Mouse (Mus musculus) left cerebral cortex, adult 18-20 months (tissue): ENCODE results near the gene Slc16a3. TPM values are rescaled to one million over a fixed set of nuclear protein-coding genes. Genes with fewer than 3 reads are reported as not detected.

Experiments
- DNase-seq, 2 experiments: peaks; one replicate each; pipeline ENCODE4 v3.0.0; 2021 to 2022; ENCODE audit warnings: low spot score in 2 of 2, mixed read lengths in 1 of 2
- total RNA-seq, 2 experiments: library from RNA; stranded (reverse); gene quantifications; 2 replicates each; pipeline ENCODE4 v1.2.3; 2021

Gene Slc16a3
- total RNA-seq, 2 experiments from 2014 or later = 3.9 to 4.0 TPM

DNA sequence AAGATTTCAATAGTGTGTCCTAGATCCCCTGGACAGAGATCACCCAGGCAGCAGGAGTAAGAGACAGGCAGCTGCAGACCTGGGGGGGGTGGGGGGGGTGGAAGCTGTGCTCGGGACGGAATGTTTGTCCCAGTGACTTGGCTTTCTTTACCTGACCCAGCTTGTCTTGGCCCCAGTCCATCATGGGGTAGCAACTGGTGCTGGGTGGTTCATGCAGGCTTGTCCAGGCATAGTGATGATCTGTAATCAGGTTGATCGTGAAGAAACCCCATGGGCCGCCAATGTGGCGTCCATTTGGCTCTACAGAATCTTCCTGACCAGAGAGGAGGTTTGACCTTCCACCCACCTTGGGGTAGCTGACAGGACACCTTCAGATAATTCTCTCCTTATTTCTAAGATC is 2.4 kb upstream of the Slc16a3 start:
- DNase-seq = no peak

DNA sequence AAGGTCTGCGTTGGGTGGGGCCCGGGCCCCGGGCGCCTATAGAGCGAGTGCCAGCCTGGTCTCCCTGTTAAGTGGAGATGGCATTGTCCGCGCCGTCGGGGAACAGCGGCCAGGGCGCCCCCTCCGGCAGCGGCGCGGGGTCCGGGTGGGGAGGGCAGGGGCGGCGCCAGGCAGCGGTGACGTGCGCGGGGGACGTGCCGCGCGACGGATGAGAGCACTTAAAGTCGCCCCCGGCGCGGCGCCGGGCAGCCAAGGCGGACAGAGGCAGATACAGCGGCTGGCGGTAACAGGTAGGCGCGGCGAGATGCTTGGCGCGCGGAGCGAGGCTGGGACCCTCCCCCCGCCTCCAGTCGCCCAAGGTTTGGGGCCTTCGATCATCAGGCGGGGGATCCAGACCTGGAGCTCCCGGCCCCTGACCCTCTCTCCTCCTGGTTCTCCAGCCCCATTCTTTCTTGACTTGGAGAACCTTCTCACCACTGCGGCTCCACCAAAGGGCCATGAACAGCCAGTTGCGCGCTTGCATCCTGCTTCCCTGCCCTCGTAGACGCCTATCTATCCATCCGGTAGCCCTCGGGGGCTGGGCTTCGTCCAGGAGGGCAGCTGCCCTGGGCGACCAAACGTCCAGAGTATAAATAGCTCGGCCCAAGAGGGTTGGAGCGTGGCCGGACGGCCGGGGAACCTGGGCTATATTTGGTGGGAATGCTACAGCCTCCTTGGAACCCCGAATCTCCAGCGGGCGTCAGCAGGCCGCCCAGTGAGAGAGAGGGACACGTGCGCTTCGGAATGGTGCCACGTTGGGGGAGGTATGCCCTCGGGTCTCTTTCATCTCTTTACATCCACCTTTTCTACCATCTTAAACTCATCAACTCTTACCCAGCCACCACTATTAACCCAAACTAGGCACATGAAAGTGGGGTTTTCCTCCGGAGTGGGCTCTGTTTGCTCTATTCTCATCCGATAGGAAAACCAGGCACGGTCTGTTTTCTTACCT is 876 bp downstream of the Slc16a3 start:
- DNase-seq = no peak

DNA sequence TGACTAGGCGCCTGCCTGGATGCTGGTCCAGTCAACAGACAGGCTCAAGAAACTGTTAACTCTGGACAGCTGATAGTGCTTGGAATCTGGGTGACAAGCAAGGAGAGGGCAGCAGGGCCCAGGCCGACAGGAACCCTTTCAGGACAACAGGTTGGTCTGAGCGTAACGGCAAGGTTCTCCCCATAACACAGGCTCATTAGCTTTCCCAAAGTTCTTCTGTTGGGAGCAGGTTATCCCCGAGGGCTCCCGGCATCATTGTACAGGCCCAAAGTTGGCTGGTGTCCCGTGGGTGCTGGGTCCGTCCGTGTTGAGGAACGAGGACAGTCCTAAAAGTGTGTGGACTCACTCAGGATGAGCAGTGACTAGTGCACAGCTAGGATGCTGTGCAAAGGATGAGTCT is 1.6 kb downstream of the Slc16a3 start:
- no peak for DNase-seq

DNA sequence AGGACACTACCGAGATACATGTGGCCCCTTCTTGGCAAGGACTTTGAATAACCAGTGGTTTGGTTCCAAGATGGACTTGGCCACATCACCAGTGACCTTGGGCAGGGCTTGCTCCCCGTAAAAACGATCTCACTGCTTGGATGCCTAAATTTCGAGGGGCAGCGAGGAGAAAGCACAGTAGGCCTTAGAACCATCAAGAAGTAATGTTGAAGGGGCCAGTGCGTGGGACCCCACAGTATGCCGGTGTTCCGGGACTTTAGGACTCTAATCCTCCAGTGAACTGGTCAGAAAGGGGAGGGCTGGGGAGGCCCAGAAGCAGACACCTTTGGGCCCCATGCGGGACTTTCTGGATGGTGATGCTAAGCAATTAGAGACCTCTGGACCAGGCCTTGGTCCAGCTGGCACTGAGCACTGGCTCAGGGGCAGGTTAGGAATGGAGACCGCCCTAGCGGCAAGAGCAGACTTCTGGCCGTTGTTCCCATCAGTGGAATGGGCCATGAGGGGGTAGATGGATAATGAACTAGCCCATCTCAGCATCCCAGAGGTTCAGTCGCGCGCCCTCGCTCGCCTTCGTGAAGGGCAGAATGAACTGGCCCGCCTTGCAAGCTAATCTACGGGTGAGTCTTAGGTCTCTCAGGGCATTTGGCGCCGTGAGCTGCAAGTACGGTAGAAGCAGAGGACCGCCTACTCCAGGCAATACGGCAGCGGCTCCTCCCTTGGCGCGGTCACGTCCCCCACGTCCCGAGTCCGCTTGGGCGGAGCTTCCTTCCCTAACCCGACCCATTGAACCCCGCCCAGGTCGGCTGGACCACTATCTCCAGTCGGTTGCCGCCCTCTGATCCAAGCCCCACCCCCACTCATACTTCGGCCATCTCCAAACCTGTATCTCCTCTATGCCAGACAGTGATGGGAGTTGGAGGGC is 2.3 kb downstream of the Slc16a3 start:
- DNase-seq = peak; percentile 69 to 77

DNA sequence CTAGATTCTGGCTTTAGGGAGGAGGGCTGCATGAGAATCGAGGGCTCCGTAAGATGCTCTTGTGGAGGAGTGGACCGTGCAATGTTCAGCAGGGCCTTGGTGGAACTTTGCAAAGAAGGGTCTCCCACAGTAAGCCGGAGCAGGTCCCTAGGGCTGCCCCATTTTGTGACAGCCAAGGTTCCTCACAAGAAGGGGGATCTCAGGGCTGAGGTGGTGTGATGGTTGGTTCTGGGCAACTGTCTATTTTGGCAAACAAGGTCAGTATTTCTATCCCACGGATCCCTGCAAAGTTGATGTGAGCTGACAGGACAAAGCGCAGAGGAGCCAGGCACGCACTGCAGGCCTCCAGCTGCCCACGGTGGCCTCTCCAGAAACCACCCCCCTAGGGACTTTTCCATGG is 3.0 kb downstream of the Slc16a3 start:
- no peak for DNase-seq

DNA sequence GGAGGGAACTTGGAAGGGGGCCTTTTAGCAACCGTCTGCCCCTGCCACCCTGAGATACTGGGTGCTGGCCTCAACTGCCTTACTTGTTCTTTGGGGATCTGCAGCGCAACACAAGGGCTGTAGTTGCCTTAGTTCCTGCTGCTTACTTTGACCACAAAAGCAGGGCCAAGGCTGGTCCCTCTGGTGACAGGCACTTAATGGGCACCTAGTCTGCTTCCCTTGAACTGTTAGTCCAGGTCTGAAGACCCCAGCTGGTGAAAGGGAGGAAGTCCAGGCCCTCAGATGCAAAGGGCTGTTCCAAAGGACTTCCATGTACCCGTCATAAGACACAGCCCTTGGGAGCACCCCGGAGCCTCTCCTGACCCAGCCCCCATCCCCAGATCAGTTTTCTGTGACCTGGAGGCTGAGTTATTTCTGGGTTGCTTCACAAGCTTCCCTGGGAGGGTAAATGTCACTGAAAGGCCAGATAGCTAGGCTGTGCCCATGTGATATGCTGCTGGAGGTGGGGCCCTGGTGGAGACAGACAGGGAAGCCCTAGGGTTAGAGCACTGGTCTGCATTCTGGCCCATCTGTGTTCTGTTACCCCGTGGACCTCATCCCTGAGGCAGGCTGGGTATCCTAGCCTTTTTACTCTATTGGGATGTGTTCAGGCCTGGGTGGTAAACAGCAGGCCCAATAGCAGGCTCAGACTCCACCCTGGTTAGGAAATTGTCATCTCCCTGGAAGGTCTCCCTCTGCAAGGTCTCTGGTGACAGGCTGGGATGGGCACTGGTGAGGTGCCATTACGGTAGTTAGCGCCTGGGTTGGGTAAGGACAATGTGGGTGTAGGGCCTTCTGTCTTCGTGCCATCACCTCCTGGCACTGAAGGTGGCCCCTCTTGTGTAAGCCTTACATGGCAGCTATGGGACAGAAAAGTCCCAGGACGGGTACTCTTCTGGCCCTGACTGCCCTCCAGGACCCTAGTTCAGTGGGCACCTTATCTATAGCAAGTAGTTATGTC is 3.8 kb downstream of the Slc16a3 start:
- no peak for DNase-seq

DNA sequence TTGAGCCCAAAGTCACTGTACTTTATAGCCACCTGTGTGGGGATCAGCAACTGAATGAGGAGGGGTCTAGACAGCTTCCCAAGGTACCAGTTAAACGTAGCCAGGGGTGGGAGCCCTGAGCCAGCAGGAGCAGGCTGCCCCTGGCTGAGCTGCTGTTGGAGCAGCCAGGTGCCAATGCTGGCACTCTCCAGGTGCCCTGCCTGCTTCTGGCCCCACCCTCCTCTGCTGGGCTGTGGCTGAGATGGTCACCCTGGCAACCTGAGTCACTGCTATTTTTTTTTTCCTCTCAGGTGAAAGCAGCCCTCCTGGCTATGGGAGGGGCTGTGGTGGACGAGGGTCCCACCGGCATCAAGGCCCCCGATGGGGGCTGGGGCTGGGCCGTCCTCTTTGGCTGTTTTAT is 6.7 kb downstream of the Slc16a3 start:
- no peak for DNase-seq

DNA sequence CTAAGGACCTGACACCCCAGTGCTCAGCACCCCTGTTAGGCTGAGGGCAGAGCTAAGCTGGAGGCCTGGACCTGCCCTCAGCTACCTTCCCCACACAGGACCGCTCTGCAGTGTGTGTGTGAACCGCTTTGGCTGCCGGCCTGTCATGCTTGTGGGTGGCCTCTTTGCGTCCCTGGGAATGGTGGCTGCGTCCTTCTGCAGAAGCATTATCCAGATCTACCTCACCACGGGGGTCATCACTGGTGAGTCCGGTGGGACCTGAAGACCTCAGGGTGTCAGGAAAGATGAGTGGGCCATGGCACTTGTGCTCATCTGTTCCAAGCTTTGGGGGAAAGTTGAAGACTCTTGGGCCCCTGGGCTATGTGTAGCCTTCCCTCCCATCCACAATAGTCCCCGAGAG is 7.4 kb downstream of the Slc16a3 start:
- no peak for DNase-seq

DNA sequence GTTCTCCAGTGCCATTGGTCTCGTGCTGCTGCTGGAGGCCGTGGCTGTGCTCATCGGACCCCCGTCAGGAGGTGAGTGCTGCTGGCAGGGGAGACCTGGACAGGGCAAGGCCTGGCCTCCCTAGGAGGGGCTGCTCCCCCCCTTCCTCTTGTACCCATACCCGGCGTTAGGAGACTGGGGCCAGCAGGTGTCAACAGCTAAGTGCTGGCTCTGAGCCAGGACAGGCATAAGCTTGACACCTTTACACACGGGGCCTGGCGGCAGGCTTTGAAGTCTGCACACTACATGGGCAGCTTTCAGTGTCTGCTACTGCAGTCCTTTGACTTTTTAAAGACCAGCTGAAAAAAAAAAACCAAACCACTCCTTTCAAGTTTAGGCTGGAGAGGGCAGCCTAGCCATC is 8.8 kb downstream of the Slc16a3 start:
- DNase-seq = no peak

DNA sequence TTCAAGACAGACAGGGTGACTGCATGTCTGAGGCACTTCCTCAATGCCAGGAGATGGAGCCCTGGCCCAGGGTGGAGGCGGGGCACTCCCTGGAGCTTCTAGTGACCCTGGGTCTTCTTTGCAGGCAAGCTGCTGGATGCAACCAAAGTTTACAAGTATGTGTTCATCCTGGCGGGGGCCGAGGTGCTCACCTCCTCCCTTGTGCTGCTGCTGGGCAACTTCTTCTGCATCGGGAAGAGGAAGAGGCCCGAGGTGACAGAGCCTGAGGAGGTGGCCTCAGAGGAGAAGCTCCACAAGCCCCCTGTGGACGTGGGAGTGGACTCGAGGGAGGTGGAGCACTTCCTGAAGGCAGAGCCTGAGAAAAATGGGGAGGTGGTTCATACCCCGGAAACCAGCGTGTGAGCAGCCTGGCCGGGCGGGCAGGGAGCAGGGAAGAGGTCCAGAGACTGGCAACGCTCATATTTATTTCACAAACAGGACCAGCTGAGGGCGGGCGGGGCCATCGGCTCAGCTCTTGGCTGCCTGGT is 9.5 kb downstream of the Slc16a3 start:
- DNase-seq = no peak

DNA sequence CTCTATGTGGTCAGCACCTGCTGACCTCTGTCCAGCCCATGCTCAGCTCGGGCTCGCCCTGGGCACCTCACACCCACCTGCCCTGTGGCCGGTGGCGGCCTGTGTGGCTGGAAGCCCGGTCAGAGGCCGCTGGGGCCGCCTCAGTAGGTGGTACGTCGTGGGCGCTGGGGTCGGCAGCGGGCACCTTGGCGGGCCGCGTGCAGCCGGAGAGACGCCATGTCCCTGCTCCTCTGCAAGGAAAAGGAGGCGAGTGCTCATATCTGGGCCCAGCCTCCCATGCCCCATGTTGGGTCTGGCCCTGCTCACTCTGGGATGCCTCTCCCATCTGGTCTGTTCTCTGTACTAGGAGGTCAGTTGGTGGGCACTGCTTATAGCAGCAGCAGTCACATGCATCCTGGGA is 10.8 kb downstream of the Slc16a3 start:
- no peak for DNase-seq

DNA sequence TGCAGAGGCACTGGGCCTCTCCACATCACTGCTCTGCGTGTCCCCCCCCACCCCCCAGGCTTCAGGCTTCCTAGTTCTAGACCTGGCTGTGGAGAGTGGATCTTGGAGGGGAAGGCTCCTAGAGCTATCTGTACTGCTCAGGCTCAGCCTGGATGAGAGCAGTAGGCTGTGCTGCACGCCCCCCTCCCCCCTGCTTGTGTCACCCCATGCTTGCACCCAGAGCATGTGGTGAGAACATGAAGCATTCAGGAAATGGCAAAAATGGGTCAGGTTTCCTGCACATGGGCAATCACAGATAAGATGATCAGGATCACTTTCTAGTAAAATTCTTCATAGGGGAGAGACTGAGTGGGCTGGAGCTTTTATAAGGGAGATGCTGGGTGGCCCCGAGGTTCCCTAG is 11.3 kb downstream of the Slc16a3 start:
- DNase-seq = no peak

DNA sequence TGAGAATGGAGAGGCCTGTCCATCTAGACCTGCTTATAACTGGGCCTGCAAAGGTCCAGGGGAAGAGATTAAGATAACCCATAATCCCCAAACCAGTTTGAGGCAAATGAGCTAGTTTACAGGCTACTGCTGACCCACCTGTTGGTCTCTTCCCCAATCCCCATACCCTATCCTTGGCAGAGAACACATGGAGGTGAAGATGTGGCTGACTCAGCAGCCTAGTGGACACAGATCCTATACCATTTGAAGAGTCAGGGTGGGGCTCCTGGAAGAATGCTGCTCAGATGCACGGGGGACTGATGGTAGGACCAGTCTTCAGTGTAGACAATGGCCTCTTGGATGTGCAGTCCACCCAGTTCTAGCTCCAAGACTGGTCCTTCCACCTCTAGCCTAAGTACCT is 12.0 kb downstream of the Slc16a3 start:
- DNase-seq = no peak

DNA sequence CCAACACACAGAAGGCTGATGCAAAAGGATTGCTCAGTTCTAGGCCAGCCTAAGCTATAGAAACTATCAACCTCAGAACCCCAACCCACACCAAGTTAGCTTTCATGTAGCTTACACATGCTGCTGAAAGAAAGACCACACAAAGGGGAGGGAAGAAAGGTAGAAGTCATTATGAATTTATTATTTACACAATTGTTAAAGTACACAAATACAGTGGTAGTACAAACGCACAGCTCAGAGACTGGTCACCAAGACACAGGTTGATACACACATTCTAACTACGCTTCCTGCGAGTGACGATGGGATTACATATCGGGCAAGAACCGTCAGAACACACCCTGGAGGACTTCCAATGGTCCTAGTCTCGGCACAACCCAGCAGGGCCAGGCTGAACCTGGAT is 13.3 kb downstream of the Slc16a3 start:
- no peak for DNase-seq

DNA sequence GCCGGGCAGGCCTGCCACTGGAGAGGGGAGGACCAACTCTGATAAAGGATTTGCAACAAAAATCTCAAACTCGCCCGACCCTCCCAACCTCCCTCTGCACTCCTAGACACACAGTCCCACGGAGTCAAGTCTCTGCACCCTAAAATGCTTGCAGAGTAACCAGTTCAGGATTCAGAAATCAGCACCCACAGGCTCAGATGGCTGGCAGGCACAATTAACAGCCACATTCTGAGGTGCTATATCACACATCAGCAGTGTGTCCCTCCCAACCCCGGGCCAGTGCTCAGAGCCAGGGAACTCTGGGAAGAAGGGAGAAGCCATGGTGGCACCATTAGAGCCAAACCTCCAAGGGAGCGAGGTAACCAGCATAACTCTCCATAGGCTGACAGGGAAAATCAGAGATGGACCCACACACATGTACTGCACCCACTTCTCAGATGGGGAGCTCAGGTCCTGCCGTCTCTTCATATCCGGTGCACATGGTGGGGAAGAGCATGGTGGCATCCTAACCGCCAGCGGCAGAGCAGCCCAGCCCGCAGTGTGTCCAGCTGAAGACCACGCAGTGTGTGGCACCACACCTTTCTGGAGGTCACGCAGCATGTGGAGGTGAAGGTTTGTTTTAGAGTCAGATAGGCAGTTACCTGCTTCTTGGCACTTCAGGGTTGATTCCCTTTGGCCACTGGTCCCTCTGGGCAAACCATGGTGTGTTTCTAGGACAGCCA is 13.9 kb downstream of the Slc16a3 start:
- no peak for DNase-seq

DNA sequence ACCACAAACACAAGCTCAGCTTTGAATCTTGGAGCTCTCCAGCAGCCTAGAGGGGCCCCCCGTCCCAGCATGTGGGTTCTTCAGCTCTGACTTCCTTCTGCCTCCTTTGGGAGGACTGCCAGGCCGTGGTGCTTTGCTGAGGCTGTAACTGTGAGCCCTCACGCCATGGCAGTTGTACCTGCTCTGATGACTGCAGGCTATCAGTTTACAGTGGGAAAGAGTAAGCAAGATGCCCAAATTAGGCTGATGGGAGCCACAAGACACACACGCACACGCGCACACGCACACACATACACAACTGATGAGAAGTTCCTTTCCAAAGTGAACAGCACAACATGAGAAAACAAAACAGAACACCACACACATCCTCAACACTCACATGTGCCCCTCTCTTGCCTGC is 14.6 kb downstream of the Slc16a3 start:
- no peak for DNase-seq

DNA sequence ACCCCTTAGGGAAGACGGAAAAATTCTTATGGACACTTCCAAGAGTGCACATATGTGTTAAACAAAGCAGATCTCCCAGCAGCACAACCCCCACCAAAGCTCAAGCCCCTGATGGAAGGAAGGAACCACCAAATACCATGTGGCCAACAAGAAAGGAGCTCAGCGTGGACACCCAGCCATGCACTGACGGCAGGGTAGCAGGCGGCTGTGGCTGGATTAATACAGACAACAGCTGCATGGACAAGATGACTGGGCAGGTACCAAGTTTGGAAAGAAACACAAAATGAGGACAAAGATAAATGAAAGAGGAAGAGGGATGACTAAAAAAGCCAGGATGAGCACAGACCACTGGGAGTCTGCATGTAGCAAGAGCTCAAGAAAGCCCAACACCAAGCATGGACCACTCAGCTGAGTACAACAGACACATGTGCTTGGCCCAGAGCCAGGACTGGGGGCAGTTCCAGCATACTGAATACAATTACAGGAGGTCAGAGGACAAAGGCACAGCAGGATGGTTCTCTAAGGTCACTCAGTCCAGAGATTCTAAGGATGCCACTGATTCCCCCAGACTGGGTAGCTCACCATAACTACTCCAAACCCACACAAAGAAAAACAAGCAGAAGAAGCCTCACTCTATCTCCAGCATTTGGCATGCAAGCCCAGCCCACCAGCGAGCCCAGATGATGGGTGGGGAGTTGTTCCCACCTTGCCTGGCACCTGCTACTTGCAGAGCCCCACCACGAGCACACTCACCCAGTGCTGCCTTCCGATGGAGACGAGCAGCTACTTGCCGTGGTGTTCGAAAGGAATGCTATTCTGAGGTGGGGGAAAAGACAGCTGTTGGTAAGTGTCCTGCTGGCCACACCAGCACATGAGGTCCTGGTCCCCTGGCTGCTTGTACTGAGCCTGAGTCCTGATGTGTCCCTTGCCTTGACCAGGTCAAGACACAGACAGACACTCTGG is 16.2 kb downstream of the Slc16a3 start:
- DNase-seq = no peak

DNA sequence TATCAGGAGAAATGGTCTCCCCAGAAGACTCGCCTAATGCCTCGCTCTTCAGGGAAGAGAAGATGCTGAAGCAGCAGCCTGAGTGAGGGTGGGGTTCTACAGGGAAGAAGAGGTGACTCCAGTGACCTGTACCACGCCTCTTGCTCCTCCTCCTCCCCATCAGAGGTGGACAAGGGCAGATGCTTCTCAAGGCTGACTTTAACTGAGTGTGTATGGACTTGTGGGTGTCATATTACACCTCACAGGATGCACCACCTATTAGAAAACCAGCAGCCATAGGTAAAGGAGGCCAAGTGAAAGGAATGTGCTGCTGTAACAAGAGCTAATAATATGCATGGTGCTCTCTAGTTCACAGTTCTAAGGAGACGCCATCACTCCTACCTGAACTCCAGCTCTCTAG is 17.3 kb downstream of the Slc16a3 start:
- no peak for DNase-seq

DNA sequence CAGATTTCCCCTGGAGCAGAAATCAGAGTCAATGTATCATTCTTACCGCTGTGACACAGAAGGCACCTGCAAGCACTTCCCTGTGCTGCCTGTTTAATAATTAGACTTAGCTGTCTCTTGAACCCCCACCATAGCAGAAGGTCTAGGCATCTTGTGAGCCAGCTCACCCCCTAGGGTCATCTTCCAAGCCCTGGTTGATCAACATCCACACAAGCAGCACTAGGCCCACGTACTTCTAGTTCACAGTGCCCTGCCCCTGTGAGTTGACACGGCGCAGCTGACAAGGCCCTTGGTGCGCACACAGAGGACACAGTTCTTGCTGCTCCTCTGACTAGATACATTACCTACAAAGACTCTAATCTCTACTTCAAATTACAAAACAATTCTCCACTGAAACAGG is 21.5 kb downstream of the Slc16a3 start:
- no peak for DNase-seq
